Mouse (Mus musculus) neural tube, embryonic 12.5 days (tissue): ENCODE results near the gene Ccnd3. TPM values are rescaled to one million over a fixed set of nuclear protein-coding genes. Genes with fewer than 3 reads are reported as not detected.

Experiments used
- ATAC-seq: fragments of 200-750 bp; cut with Nextera tagmentation; 2 replicates; pipeline ENCODE4 v1.8.0; 2017; ENCODE audit warnings: low read depth, mild to moderate bottlenecking, moderate TSS enrichment, moderate library complexity; ENCODE audit not compliant: low FRiP score
- H3K27ac ChIP-seq: fragments of 300-500 bp; sonication (generic); 2 replicates; pipeline ENCODE4 v1.5.1; 2016
- H3K27me3 ChIP-seq: fragments of 300-500 bp; sonication (generic); replicated peaks from 2 replicates; pipeline ENCODE4 v1.6.1; 2016; ENCODE audit warnings: mild to moderate bottlenecking
- H3K36me3 ChIP-seq: fragments of 300-500 bp; sonication (generic); 2 replicates; pipeline ENCODE4 v1.6.1; 2016; ENCODE audit warnings: mild to moderate bottlenecking
- H3K4me1 ChIP-seq: fragments of 300-500 bp; sonication (generic); 2 replicates; pipeline ENCODE4 v1.6.1; 2016
- H3K4me2 ChIP-seq: fragments of 300-500 bp; sonication (generic); replicated peaks from 2 replicates; pipeline ENCODE4 v1.6.1; 2016; ENCODE audit warnings: mild to moderate bottlenecking
- H3K4me3 ChIP-seq: fragments of 300-500 bp; sonication (generic); 2 replicates; pipeline ENCODE4 v1.5.1; 2016
- H3K9ac ChIP-seq: fragments of 300-500 bp; sonication (generic); 2 replicates; pipeline ENCODE4 v1.6.1; 2016; ENCODE audit warnings: mild to moderate bottlenecking
- H3K9me3 ChIP-seq: fragments of 300-500 bp; sonication (generic); 2 replicates; pipeline ENCODE4 v1.6.1; 2016; ENCODE audit warnings: mild to moderate bottlenecking
- WGBS: fragments of 180-500 bp; shearing (Covaris S2); methylation state at CpG from one replicate; pipeline ENCODE4 v1.1.7; 2016; 5-methylcytosine and 5-hydroxymethylcytosine counted together
- polyA plus RNA-seq: library from polyadenylated mRNA; unstranded; fragments of >200 nt; fragmentation: Nextera tagmentation; extraction: Ambion mirVana; gene quantifications from 2 replicates; pipeline ENCODE4 v1.2.1, GENCODE M21; 2016

Gene Ccnd3
- polyA plus RNA-seq, 1 experiment from 2014 or later: 146 TPM

GRCm38 (mm10) chr17:47566133-47566532, 61.3 kb downstream of the Ccnd3 start:
- Histone ChIP-seq H3K36me3 (no peaks in the 10 kb centered on the region), H3K9ac (no peak overlapping the region), H3K9me3 (no peaks in the 10 kb centered on the region), H3K27ac (no peak overlapping the region), H3K27me3 (no peaks in the 10 kb centered on the region), H3K4me3 (no peak overlapping the region), H3K4me1 (peaks cover 9% of the 10 kb centered on the region; the same call in 1 of the 2 replicates), H3K4me2 (no peak overlapping the region)
- 5% methylated on average over 2 of the region's 2 CpGs for WGBS
- peak; percentile 68 for ATAC-seq

DNA sequence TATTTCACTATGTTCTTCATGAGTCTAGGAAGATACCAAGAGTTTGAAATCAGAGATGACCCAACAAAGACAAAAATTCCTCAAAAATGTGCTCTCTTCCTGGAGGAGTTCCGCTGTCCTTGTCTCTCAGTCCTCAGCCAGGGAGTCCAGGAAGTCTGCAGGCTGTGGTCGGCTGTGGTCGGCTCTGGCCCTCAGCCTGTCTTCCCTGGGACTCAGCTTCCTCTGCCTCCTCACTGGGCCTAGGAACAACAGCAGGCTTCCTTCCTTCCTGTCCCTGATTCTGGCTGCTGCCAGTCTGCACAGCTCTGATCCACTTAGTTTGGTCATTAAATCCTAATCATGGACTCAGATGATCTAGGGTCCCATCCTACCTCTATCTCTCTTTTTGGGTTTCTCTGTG, 62.4 kb downstream of the Ccnd3 start:
- WGBS: 83% methylated on average over 3 of the region's 3 CpGs
- H3K9ac ChIP-seq: no peak overlapping the region
- no peak overlapping the region for H3K4me2 ChIP-seq
- H3K36me3 ChIP-seq: no peaks in the 10 kb centered on the region
- ATAC-seq: no peak
- peaks cover 9% of the 10 kb centered on the region; the same call in 1 of the 2 replicates for H3K4me1 ChIP-seq
- no peak overlapping the region for H3K27ac ChIP-seq
- H3K9me3 ChIP-seq: no peaks in the 10 kb centered on the region
- H3K4me3 ChIP-seq: no peak overlapping the region
- H3K27me3 ChIP-seq: no peaks in the 10 kb centered on the region

DNA sequence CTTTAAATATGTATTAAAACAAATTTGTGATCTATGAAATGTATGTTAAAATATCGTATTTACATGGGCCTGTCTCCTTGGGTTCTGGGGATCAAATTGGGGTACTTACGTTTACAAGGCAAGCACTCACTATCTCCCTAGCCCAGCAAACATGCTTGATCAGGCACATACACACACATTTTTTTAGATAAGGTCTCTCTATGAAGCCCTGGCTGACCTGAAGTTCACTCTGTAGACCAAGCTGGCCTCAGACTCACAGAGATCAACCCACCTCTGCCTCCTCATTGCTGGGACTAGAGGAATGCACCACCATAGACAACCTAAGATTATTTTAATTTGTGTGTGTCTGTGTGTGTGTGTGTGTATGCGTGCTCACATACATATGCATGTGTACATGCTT, 63.5 kb downstream of the Ccnd3 start:
- Histone ChIP-seq H3K4me3 (no peak overlapping the region), H3K9ac (no peak overlapping the region), H3K36me3 (no peaks in the 10 kb centered on the region), H3K9me3 (no peaks in the 10 kb centered on the region), H3K27ac (no peak overlapping the region), H3K4me1 (peaks cover 9% of the 10 kb centered on the region; the same call in 1 of the 2 replicates), H3K4me2 (no peak overlapping the region), H3K27me3 (no peaks in the 10 kb centered on the region)
- no peak for ATAC-seq
- WGBS: 89% methylated on average over 3 of the region's 3 CpGs

- 48% methylated on average over 10 of the region's 10 CpGs for WGBS
Observed at GRCm38 (mm10) chr17:47568951-47569527, 64.2 kb downstream of the Ccnd3 start.

DNA sequence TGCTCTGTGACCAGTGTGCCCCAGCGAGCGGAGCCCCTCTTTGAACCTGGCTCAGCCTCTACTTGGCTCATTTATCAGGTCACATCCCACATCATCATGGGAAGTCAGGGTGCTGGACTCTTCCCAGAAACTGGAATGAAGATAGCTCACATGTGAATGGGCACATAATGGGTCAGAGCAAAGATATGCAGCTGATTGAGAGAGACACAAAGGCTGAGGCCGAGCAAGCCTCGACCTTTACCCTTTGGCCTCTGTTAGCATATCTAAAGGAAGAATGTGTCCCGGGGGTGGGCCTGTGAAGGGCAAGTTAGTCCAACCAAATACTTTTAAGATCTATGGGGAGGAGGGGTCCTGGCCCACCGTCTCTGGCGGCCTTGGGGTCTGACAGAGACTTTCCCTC, 66.8 kb downstream of the Ccnd3 start:
- ATAC-seq: no peak
- 18% methylated on average over 7 of the region's 7 CpGs for WGBS
- H3K4me3 ChIP-seq: no peak overlapping the region

More at GRCm38 (mm10) chr17:47568951-47569527, 64.2 kb downstream of the Ccnd3 start:
- no peaks in the 10 kb centered on the region for H3K27me3 ChIP-seq
- H3K36me3 ChIP-seq: no peaks in the 10 kb centered on the region
- H3K4me3 ChIP-seq: no peak overlapping the region
- no peaks in the 10 kb centered on the region for H3K9me3 ChIP-seq
- no peak for ATAC-seq
- no peak overlapping the region for H3K4me2 ChIP-seq
- H3K27ac ChIP-seq: no peak overlapping the region
- peaks cover 9% of the 10 kb centered on the region; the same call in 1 of the 2 replicates for H3K4me1 ChIP-seq
- no peak overlapping the region for H3K9ac ChIP-seq

DNA sequence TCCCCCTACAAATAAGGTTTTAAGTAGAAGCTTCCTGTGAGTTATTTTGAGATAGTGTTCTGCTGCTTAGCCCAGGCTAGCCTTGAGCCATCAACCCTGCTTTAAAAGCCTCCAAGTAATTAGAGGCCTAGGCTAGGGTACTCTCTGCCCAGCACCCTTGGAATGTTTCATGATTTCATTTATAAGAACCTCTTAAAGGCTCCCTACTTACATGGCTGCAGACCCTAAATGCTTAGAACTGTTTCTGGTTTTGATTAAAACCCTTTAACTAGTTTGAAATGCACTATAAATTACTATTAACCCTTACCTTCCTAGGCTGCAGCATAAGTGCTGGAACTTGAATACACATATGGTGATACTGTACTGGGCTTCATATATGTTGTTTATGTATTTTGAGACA, 67.6 kb downstream of the Ccnd3 start:
- ATAC-seq: no peak
- Histone ChIP-seq H3K9ac (no peak overlapping the region), H3K4me2 (no peak overlapping the region), H3K27me3 (no peaks in the 10 kb centered on the region), H3K9me3 (no peaks in the 10 kb centered on the region), H3K4me3 (no peak overlapping the region), H3K36me3 (no peaks in the 10 kb centered on the region), H3K27ac (no peak overlapping the region), H3K4me1 (0 out of 2 replicates have a peak, but pooled peaks cover 5% of the 10 kb centered on the region)

More for the DNA sequence above, 66.8 kb downstream of the Ccnd3 start:
- H3K4me1 ChIP-seq: 0 out of 2 replicates have a peak, but pooled peaks cover 5% of the 10 kb centered on the region
- no peaks in the 10 kb centered on the region for H3K36me3 ChIP-seq
- no peak overlapping the region for H3K4me2 ChIP-seq
- H3K9me3 ChIP-seq: no peaks in the 10 kb centered on the region
- no peak overlapping the region for H3K9ac ChIP-seq
- H3K27ac ChIP-seq: no peak overlapping the region
- no peaks in the 10 kb centered on the region for H3K27me3 ChIP-seq

DNA sequence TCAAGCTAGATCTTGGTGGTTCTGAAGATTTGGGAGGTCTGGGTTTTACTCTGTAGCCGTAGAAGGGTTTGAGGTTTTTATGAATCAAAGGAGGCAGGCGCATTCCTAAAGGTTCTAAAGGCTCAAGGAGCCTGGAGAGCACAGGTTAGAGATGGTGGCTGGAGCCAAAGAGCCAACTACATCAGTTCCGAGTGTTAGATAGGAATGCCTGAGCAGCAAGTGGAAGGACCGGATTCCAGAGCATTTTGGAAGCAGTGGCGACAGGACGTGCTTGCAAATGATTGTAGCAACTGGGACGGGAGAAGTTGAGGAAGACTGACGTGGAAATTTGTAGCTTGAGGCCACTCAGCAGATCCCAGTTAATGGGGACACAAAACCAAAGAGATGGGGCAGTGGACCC, 69.2 kb downstream of the Ccnd3 start:
- 0 out of 2 replicates have a peak, but pooled peaks cover under 1% of the 10 kb centered on the region for H3K4me1 ChIP-seq
- no peaks in the 10 kb centered on the region for H3K36me3 ChIP-seq
- no peak overlapping the region for H3K27ac ChIP-seq
- H3K9ac ChIP-seq: no peak overlapping the region
- H3K4me2 ChIP-seq: no peak overlapping the region
- ATAC-seq: no peak
- H3K9me3 ChIP-seq: no peaks in the 10 kb centered on the region
- no peaks in the 10 kb centered on the region for H3K27me3 ChIP-seq
- WGBS: 83% methylated on average over 8 of the region's 8 CpGs
- no peak overlapping the region for H3K4me3 ChIP-seq

- H3K27ac ChIP-seq: no peak overlapping the region
- WGBS: 78% methylated on average over 11 of the region's 11 CpGs
Observed at GRCm38 (mm10) chr17:47574830-47575229, 70.0 kb downstream of the Ccnd3 start.

DNA sequence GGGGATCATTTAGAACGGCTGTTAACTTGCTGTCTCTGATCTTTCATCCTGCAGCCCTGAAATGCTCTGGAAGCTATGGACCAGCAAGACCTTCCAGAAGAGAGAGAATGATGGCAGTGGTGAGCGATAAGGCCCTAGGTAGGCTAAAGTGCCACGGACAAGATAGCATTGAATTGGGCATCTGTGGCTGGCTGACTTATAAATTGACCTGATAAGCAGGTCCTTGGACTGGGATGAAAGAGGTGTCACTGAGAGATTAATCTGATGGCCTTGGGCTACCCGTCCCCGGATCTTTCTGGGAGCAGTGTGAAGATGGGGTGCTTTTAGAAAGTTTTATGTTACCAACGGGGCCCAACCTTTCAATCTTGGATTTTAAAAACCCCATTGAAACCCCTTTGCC, 73.8 kb downstream of the Ccnd3 start:
- H3K36me3 ChIP-seq: no peaks in the 10 kb centered on the region
- H3K27me3 ChIP-seq: no peaks in the 10 kb centered on the region
- no peaks in the 10 kb centered on the region for H3K4me1 ChIP-seq
- H3K27ac ChIP-seq: no peak overlapping the region
- H3K4me3 ChIP-seq: no peak overlapping the region
- H3K9me3 ChIP-seq: no peaks in the 10 kb centered on the region
- 89% methylated on average over 6 of the region's 6 CpGs for WGBS
- no peak overlapping the region for H3K4me2 ChIP-seq
- no peak for ATAC-seq
- H3K9ac ChIP-seq: no peak overlapping the region

More at GRCm38 (mm10) chr17:47574830-47575229, 70.0 kb downstream of the Ccnd3 start:
- Histone ChIP-seq H3K4me3 (no peak overlapping the region), H3K9me3 (no peaks in the 10 kb centered on the region), H3K4me1 (no peaks in the 10 kb centered on the region), H3K27me3 (no peaks in the 10 kb centered on the region), H3K4me2 (no peak overlapping the region), H3K36me3 (no peaks in the 10 kb centered on the region), H3K9ac (no peak overlapping the region)
- no peak for ATAC-seq

DNA sequence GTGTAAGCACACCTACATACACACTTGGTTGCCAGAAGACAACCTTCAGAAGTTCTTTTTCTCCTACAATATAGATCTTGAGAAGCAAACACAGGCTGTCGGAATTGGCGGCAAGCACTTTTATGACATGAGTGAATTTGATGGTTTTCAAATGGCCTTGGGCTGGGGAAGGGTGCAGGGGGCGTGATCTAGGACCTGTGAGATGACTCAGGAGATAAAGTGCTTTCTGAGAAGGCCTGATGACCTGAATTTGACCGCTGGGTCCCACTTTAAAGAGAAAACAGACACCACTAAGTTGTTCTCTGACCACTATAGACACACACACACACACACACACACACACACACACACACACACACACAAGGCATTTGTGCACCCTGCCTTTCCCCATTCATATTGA, 76.1 kb downstream of the Ccnd3 start:
- no peak overlapping the region for H3K27ac ChIP-seq
- 86% methylated on average over 4 of the region's 4 CpGs for WGBS
- H3K4me3 ChIP-seq: no peak overlapping the region
- H3K4me1 ChIP-seq: no peaks in the 10 kb centered on the region
- H3K9me3 ChIP-seq: no peaks in the 10 kb centered on the region
- H3K27me3 ChIP-seq: no peaks in the 10 kb centered on the region
- H3K4me2 ChIP-seq: no peak overlapping the region
- no peak overlapping the region for H3K9ac ChIP-seq
- no peaks in the 10 kb centered on the region for H3K36me3 ChIP-seq
- ATAC-seq: no peak

DNA sequence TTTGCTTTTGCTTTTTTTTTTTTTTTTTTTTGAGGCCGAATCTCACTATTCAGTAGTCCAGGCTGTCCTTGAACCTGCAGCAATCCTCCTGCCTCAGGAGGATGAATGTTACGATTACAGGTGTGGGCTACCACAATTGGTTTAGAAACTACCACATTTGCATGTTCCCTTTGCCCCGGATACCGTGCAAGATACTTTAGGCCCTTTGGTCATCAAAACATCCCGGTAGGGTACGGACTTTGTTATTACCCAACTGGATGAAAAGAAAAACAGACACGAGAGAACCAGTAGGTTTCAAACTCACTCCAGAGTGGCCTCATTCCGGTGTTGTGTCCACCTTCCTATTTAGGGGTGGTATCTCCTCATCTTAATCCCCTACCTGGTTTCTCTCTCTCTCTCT, 83.7 kb downstream of the Ccnd3 start:
- ATAC-seq: no peak
- Histone ChIP-seq H3K9ac (no peak overlapping the region), H3K27me3 (no peaks in the 10 kb centered on the region), H3K36me3 (no peaks in the 10 kb centered on the region), H3K4me1 (no peaks in the 10 kb centered on the region), H3K9me3 (no peaks in the 10 kb centered on the region), H3K4me2 (no peak overlapping the region), H3K4me3 (no peak overlapping the region), H3K27ac (no peak overlapping the region)
- WGBS: 87% methylated on average over 8 of the region's 8 CpGs

GRCm38 (mm10) chr17:47591073-47591472, 86.2 kb downstream of the Ccnd3 start:
- WGBS: 90% methylated on average over 3 of the region's 3 CpGs
- no peak for ATAC-seq

DNA sequence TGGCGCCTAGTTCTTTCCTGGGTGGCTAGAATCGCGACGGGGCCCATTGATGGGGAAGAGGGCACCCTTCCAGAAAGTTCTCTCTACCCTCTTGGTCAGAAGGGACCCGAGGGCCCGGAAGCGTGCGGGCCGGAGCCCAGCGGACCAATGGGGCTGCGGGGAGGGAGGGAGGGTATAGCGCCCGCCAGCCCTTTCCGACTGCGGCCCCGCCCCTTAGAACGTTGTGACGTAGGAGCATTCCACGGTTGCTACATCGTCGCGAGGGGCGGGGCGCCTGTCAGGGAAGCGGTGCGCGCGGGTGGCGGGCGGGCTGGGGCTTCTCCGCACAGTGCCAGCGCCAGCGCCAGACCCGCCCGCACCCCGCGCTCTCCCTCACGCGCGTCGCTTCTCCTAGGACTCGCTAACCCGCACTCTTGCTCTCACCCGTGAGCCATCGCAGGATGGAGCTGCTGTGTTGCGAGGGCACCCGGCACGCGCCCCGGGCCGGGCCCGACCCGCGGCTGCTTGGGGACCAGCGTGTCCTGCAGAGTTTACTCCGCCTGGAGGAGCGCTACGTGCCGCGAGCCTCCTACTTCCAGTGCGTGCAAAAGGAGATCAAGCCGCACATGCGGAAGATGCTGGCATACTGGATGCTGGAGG, 88.5 kb downstream of the Ccnd3 start:
- H3K27ac ChIP-seq: peak overlapping the region; percentile 26; the same call in 1 of the 2 replicates
- peak overlapping the region; percentile 91 for H3K4me2 ChIP-seq
- H3K4me3 ChIP-seq: peak overlapping the region; percentile 72
- H3K9me3 ChIP-seq: no peaks in the 10 kb centered on the region
- peak; percentile 83 for ATAC-seq
- H3K9ac ChIP-seq: peak overlapping the region; percentile 75
- no peaks in the 10 kb centered on the region for H3K27me3 ChIP-seq
- under 1% methylated on average over 63 of the region's 63 CpGs for WGBS
- peaks cover 2% of the 10 kb centered on the region for H3K36me3 ChIP-seq
- H3K4me1 ChIP-seq: peaks cover 38% of the 10 kb centered on the region

More at GRCm38 (mm10) chr17:47591073-47591472, 86.2 kb downstream of the Ccnd3 start:
- Histone ChIP-seq H3K4me2 (no peak overlapping the region), H3K27me3 (no peaks in the 10 kb centered on the region), H3K4me3 (no peak overlapping the region), H3K9me3 (no peaks in the 10 kb centered on the region), H3K27ac (no peak overlapping the region), H3K36me3 (no peaks in the 10 kb centered on the region), H3K4me1 (peaks cover 22% of the 10 kb centered on the region), H3K9ac (no peak overlapping the region)
